Mouse (Mus musculus): ENCODE results near the gene Avpi1.

The Avpi1 gene

DNA sequence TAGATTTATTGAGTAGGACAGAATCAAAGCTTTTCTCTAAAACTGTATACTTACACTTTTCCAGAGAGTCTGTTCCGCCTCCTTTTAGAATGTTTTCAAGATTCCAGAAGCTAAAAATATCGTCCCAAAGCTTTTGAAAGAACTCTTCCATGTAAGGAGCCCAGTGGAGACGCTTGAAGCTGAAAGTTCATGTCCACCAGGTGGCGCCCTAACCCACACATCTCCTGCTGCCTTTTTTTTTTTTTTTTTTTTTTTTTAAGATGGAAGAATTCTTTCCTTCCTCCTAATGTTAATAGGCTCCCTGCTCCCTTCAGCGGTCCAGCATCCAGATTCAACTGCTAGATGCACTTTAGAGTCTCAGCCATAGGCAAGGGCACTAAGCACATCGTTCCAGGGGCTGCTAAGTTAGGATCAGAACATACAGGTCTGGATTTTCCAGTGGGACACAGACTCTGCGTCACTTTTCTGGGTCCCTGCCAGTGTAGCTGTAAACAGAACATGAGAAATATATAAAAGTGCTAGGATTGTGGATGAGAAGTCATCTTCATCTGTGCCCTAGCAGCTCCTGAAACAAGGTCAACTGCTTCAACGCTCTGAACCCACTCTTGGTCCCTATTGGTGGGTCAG is 15.8 kb upstream of the Avpi1 start:
- in situ Hi-C loops (cut with MboI) = no loop called here

DNA sequence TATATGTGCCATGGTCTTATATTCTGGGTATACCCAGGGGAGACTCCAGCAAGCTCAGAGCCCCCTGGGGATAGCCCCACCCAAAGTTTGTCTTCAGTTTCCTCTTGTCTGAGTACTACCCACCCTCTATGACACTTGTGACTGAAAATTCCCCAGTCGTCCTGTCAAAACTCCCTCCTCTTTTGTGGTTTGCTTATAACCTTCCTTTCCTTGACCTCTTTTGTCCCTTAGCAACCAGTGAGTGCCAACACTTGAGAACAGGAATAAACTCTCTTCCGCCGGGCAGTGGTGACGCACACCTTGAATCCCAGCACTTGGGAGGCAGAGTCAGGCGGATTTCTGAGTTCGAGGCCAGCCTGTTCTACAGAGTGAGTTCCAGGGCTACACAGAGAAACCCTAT is 15.2 kb upstream of the Avpi1 start:
- in situ Hi-C loops (cut with MboI) = no loop called here

DNA sequence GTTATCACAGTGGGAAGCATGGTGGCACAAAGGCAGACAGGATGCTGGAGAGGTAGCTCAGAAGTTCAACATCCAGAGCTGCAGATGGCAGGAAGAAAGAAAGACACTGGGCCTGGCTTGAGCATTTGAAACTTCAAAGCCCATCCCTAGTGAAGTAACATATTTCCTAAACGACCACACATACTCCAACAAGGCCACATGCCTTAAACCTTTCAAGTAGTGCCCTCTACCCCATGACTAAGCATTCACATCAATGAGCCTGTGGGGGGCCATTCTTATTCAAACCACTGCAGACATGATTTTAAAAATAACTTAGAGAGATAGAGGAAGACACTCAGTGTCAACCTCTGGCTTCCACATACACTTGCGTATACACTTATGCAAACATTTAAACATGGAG is 13.9 kb upstream of the Avpi1 start:
- in situ Hi-C loops (cut with MboI) = no loop called here

DNA sequence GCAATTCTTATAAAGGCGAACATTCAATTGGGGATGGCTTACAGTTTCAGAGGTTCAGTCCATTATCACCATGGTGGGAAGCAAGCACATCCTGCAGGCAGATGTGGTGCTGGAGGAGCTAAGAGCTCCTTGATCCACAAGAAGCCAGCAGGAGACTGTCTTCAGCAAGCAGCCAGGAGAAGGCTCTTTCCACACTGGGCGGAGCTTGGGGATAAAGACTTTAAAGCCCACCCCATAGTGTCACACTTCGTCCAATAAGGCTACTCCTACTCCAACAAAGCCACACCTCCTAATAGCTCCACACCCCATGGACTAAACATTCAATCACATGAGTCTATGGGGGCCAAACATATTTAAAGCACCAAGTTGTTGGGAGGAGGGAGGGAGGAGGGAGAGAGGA is 13.1 kb upstream of the Avpi1 start:
- in situ Hi-C loops (cut with MboI) = no loop called here

DNA sequence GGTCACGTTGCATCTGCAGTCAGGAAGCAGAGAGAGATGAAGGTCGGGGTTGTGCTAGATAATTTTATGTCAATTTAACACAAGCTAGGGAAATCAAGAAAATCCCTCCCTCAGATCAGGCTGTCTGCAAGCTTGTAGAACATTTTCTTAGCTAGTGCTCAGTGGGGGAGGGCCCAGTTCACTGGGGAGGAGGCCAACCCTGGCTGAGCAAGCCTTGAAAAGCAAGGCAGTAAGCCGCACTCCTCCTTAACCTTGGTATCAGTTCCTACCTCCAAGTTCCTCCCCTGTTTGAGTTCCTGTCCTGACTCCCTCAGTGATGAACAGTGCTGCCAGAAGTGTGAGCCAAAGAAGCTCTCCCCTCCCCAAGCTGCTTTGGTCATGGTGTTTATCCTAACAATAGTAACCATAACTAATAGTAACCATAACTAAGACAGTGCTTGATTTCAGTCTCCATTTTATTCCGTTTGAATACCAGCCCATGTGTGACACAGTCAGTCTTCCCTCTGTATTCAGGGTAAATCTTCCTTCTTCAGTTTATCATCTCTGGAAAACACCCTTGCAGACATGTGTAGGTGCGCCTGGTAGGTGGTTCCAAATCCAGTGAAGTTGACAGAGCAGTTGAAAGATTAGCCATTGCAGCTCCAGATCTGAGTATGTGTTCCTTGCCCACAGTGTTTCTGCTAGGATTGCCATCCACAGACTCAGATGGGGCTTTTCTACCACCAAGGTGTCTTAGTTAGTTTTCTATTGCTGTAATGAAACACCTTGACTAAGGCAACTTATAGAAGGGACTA is 11.1 kb upstream of the Avpi1 start:
- in situ Hi-C loops (cut with MboI) = no loop called here

- in situ Hi-C loops (cut with MboI) = no loop called here
Measured at GRCm38 (mm10) chr19:42138517-42139285, 9.8 kb upstream of the Avpi1 start.

DNA sequence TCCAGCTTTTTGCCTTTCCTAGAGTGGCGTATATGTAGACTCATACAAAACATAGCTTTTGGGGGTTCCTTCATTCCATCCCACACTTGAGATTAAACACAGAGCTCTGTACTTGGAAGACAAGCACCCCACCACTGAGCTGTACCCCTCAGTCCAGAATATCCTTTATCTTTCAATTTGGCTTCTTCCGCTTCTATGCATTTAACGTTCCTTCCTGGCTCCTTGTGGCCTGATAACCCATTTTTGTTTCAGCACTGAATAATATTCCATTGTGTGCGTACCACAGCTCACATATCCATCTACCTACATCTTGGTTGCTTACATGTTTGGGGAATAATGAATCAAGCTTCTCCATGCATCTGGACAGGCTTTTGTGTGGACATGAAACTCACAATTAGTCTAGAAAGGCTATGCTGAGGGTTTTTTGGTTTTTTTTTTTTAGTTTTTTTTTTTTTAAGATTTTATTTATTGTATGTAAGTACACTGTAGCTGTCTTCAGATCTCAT is 8.4 kb upstream of the Avpi1 start:
- in situ Hi-C loops (cut with MboI) = no loop called here

DNA sequence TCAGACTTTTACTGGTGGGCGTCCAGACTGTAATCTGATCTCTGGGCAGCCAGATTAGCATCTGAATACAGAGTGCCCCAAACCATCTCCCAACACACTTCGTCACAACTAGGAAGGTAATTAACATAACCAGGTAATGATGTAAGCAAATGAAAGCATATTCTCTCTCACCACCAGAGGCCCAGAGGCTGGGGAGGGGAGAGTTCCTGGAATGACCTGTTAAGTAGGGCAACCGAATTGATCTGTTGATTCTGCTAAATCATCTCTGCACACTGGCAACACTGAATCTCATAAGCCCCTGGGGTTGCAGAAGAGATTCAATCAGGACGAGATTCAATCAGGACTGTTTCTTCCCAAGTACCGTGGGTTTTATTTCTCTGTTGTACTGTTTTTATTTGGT is 7.3 kb upstream of the Avpi1 start:
- in situ Hi-C loops (cut with MboI) = no loop called here

DNA sequence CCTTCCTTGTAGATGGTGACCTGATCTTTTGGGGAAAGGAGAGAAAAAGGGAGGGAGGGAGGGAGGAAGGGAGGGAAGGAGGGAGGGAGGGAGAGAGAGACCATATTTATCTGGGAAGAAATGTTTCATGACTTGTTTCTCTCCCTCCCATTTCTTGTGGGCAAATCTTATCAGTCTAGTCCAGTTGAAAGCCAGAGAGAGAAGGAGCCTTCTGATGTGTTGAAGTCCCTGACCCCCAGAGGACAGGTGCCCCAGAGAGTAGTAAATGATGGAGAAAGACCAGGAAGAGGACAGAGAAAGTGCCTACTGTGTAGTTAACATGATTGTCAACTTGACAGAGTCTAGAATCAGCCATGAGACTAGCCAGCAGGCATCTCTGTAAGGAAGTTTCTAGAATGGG is 6.2 kb upstream of the Avpi1 start:
- in situ Hi-C loops (cut with MboI) = no loop called here

DNA sequence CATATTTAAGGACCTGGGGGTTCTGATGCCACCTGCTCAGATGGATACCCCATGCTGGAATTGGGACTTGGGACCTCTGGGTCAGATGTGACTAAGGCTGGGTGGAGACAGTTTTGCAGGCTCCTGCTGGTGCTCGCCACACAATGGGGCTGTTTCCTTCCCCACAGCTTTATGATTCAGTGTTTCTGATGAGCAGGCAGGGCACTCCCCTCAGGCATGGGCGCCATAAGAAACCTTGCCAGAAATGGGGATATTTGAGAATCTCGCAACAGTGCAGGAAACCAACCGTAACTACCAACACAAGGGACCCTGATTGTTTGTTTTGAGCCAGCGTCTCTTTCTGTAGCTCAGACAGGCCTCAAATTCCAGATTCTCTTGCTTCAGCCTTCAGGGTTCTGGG is 2.2 kb upstream of the Avpi1 start:
- in situ Hi-C loops (cut with MboI) = no loop called here

DNA sequence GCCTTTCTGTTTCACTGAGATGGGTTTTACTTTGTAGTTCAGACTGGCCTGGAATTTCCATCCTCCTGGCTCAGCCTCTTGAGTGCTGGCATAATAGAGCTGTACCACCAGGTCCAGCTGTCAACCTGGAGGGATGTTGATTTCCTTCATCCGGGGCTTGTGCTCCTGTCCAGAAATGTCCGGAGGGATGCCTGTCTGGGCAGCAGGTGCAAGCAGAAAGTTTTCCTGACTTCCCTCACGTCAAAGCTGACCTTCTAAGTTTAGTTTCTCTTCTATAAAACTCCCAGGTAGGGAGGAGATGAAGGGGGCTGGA is 1.4 kb upstream of the Avpi1 start:
- in situ Hi-C loops (cut with MboI) = no loop called here

GRCm38 (mm10) chr19:42129509-42130293 is 842 bp upstream of the Avpi1 start:
- in situ Hi-C loops (cut with MboI) = no loop called here

DNA sequence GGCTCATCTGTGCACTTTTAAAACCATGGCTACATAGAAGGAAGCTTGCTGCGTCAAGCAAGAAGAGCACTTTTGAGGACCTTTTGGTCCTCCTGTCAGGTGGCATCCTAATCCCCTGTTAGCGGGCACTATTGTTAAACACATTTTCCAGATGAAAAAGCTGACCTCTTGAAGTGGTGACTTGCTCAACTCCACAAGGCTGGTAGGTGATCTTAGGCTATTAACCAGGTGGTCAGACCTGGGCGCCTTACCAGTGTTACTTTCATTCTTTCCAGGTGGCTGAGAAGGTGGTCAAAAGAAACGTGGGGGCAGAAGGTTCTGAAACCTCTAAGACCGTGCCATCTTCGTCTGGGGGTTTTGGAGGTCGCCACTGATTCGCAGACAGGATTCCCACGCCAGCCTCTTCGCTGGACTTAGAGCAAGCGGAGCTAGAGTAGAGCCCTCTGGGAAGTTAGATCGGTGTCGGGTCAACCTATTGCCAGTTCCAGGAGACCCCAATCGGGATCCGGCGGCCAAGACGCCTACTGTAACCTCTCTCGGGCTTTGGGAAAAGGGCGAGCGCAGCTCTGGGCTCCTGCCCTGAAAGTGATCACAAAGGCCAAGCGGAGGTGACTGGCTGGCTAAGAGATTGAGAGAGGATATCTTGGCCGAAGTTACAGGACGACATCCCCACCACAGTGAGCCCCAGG is 663 bp downstream of the Avpi1 start:
- in situ Hi-C loops (cut with MboI) = no loop called here

DNA sequence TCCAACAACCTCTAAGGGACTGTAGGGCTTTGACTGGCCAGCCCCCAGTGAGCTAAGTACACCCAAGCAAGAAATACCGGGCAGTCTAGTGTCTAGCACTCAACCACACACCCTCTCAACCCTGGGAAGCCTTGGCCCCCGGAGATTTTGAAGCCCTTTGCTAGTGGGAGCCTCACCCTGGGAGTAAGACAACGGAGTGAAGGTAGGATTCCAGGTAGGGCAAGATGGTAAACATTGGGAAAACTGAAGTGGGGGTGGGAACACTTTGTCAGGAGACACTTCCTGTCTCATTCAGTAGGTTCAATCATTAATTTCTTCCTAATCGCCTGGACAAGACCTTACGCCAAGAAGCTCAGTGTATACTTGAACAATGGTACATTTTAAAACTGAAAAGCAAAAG is 1.8 kb downstream of the Avpi1 start:
- in situ Hi-C loops (cut with MboI) = no loop called here

DNA sequence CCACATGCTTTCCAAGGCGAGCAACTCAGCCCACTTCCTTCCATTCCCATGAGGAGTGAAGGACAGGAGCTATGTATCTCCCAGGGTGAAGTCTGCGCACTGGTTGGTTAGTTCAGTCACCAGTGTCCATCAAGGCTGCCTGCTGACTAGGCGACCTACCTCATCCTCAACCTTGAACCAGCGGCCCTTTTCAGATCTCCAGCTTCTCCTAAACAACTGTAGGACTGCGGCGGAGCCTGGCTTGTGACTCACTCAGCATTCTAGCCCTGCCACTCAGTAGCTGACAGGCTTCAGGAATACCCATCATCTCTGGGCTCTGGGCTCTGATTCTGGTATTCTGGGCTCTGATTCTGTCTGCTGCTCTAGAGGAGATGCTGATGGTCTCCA is 2.6 kb downstream of the Avpi1 start:
- in situ Hi-C loops (cut with MboI) = no loop called here

DNA sequence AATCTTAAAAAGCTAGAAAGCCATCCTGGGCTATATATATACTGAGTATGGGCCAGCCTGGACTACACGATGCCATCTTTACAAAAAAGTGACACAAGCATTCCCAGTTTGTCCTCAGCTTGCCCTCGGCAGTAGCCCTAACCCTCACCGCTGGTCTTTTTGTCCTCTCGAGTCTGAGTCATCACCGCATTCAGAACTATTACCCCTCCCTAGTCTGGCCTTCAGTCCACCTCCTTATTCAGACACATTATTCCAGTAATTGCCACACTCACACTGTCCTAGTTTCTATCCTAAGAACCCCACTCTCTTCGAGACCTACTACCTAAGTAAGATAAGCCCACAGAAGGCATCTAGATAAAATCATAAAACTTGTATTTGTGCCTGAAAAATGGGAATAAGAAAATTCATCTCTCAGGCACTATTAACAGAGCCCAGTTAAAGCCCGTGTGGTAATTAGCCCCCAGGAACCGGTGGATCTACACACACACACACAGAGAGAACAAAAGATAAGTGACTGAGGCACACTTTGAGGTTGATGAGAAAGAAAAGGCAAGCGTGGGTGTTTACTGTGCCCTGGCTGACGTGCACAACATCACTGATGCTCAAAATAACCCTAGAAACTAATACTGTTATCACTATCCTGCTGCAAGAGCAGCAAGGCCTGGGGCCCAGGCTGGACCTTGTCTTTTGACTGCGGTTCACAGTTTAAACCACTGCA is 3.2 kb downstream of the Avpi1 start:
- in situ Hi-C loops (cut with MboI) = no loop called here

DNA sequence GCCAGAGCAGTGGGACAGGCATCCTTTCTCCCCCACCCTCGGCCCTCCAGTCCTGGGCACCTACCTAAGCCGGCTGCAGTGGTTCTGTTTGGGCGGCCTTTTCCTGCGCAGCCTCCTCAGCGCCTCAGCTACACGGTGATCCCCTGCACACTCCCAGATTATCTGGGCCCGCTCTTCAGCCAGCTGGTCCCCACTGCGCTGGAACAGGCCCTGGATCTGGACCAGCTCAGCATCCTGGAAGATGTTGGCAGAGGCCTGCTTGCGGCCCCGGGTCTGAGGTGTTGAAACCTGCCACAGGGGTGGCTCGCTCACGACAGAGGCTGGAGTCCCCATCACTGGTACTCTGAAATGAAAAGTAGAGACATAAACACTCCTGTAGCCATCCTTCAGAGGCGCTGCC is 4.2 kb downstream of the Avpi1 start:
- in situ Hi-C loops (cut with MboI) = no loop called here

DNA sequence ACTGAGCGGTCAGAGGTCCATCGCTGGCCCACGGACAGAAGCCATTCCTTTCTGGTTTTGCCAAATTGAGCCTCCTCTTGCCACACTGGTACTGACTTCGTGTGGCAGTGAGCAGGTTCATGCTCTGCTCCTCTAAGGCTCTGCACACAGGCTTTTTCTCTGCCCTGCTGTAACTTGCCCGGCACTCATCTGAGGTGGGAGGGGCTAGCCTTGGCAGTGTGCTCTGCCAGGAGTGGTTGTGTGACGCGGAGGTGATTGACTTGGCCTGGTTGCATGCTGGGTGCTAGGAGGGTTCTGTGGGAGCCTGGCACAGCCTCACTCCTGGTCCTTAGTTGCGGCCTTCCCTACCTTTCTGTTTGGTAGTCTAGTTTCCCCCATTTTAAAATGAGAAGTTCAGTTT is 8.4 kb downstream of the Avpi1 start:
- in situ Hi-C loops (cut with MboI) = no loop called here

DNA sequence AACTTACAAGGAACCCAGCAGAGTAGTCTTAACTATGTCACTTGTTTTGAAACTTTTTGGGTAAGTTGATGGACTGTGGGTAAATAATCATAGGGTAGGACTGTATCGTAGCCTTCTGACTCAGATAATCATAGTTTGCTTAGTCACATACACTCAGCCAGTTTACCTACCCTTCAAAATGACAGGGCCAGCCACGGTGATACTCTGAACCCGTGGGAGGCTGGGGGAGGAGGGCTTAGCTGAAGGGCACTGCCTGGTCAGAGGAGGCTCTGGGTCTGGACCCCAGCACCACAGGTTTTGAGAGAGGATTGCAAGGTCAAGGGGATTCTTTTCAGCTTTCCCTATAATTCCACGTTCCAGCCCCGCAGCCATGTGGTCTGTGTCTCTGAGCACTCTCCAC is 10.3 kb downstream of the Avpi1 start:
- in situ Hi-C loops (cut with MboI) = no loop called here

DNA sequence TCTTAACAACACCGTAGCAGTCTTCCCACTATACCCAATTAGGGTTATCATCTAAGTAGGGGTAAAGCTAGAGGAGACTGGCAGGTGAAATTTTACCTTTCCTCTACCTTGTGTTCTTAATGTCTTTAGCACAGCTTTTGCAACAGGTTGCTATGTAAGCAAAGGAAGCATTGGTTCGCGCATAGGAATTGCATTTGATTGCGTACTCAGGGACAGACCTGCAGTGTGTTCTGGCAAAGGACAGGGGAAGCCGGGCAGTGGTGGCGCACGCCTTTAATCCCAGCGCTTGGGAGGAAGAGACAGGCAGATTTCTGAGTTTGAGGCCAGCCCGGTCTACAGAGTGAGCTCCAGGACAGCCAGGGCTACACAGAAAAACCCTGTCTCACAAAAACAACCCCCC is 10.7 kb downstream of the Avpi1 start:
- in situ Hi-C loops (cut with MboI) = no loop called here

DNA sequence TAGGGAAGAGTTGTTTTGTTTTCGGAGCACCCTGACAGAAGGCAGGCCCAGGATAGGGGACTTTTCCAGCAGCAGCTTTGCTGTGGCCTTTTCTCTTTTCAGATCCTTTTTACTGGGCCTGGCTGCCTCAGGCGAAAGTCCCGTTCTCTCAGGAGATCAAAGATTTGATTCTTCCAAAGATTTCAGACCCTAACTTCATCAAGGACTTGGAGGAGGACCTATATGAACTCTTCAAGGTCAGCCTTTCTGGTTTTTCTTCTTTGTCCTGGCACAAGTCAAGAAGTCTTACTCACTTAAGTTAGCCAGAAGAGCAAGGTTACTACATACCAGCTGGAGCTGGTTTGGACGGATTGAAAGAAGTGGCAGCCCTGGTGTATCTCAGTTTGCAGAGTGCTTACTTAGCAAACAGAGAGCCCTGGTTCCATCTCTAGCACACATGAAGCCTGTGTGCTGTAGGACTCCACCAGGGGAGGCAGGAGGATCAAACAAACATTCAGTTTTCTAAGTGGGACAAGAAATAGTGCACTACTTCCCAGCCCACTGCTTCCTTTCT is 13.0 kb downstream of the Avpi1 start:
- in situ Hi-C loops (cut with MboI) = no loop called here

Data from mature B cell (primary cell).